Mouse (Mus musculus) olfactory bulb, adult 2 months (tissue): Measurements from ENCODE around the gene Zgpat. TPM values are rescaled to one million over a fixed set of nuclear protein-coding genes. Genes with fewer than 3 reads are reported as not detected.
A peak's percentile ranks its signal among the peaks of the same experiment; 100 is the strongest.

Experiments
- H3K27ac ChIP-seq: fragments of 200-500 bp; 2 replicates; pipeline ENCODE4 v1.5.1; 2012; ENCODE audit warnings: low read depth, low read length; ENCODE audit not compliant: insufficient read depth
- H3K4me1 ChIP-seq: fragments of 200-500 bp; 2 replicates; pipeline ENCODE4 v1.6.1; 2012; ENCODE audit warnings: low read length; ENCODE audit not compliant: control insufficient read depth, insufficient read depth
- H3K4me3 ChIP-seq: fragments of 200-500 bp; 2 replicates; pipeline ENCODE4 v1.5.1; 2012; ENCODE audit warnings: mild to moderate bottlenecking, low read depth, low read length, moderate library complexity; ENCODE audit not compliant: insufficient read depth
- CTCF ChIP-seq: fragments of 200-500 bp; IDR thresholded peaks from 2 replicates; pipeline ENCODE4 v1.5.1; 2012; ENCODE audit warnings: low read depth, mild to moderate bottlenecking, low read length, moderate library complexity; ENCODE audit not compliant: insufficient read depth
- POLR2A ChIP-seq: fragments of 200-500 bp; IDR thresholded peaks from 2 replicates; pipeline ENCODE4 v1.6.1; 2012; ENCODE audit warnings: mild to moderate bottlenecking, low read depth, low read length, moderate library complexity; ENCODE audit not compliant: insufficient read depth
- WGBS: fragments of 180-500 bp; shearing (Covaris S2); methylation state at CpG from one replicate; pipeline ENCODE4 v1.1.7; 2018; 5-methylcytosine and 5-hydroxymethylcytosine counted together
- polyA plus RNA-seq: library from polyadenylated mRNA; stranded (reverse); fragments of >200 nt; gene quantifications from 2 replicates; pipeline ENCODE4 v1.2.4, GENCODE M21; 2012; ENCODE audit warnings: low replicate concordance; ENCODE audit not compliant: missing spikeins, insufficient read depth, insufficient read length

Gene Zgpat
- polyA plus RNA-seq, 1 experiment = 445 TPM

DNA sequence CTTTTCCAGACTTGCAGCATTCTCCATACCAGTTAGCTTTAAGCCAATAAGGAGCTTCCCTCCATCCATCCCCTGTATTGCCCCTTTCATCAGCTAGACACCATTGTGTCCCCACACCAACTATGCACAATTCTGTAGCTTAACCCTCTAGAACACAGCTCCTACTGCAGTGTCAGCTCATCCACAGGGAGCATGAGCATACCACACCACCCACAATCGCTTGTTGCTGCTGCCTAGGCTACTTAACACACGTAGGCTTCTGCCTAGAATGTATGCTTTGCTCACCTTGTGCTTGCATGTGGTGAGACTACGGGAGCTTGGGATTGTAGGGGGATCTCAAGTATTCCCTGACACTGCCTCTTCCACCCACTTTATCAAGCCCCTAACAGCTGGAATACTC, 7.9 kb upstream of the Zgpat start:
- H3K27ac ChIP-seq = no peak overlapping the region
- WGBS = 71% methylated on average over 3 of the region's 3 CpGs
- no peaks in the 10 kb centered on the region for H3K4me1 ChIP-seq
- H3K4me3 ChIP-seq = no peak overlapping the region
- TF ChIP-seq POLR2A = no peak
- no peak for TF ChIP-seq CTCF

GRCm38 (mm10) chr2:181363946-181364345, 782 bp upstream of the Zgpat start:
- Histone ChIP-seq H3K27ac (no peak overlapping the region), H3K4me3 (no peak overlapping the region), H3K4me1 (peaks cover 3% of the 10 kb centered on the region; the same call in 1 of the 2 replicates)
- TF ChIP-seq CTCF = no peak
- TF ChIP-seq POLR2A = no peak
- WGBS = 84% methylated on average over 3 of the region's 3 CpGs

GRCm38 (mm10) chr2:181364487-181364859, 255 bp upstream of the Zgpat start:
- H3K27ac ChIP-seq = no peak overlapping the region
- WGBS = 4% methylated on average over 14 of the region's 14 CpGs
- H3K4me3 ChIP-seq = peak overlapping the region; percentile 74
- H3K4me1 ChIP-seq = peaks cover 3% of the 10 kb centered on the region; the same call in 1 of the 2 replicates
- TF ChIP-seq POLR2A (no peak), CTCF (no peak)

- peak; percentile 6; the same call in 1 of the 2 replicates for TF ChIP-seq CTCF
- TF ChIP-seq POLR2A = no peak; the same call in 1 of the 2 replicates
- H3K27ac ChIP-seq = peak overlapping the region; percentile 80
- peaks cover 3% of the 10 kb centered on the region; the same call in 1 of the 2 replicates for H3K4me1 ChIP-seq
- WGBS = 0% methylated on average over 20 of the region's 20 CpGs
- peak overlapping the region; percentile 74 for H3K4me3 ChIP-seq
These were observed 937 bp downstream of the Zgpat start for GRCm38 (mm10) chr2:181365655-181366075.

- Histone ChIP-seq H3K4me1 (no peaks in the 10 kb centered on the region), H3K4me3 (no peak overlapping the region), H3K27ac (no peak overlapping the region)
- 95% methylated on average over 5 of the region's 5 CpGs for WGBS
- TF ChIP-seq POLR2A = no peak
- no peak for TF ChIP-seq CTCF
These were observed 5.3 kb downstream of the Zgpat start for GRCm38 (mm10) chr2:181370001-181370400.

DNA sequence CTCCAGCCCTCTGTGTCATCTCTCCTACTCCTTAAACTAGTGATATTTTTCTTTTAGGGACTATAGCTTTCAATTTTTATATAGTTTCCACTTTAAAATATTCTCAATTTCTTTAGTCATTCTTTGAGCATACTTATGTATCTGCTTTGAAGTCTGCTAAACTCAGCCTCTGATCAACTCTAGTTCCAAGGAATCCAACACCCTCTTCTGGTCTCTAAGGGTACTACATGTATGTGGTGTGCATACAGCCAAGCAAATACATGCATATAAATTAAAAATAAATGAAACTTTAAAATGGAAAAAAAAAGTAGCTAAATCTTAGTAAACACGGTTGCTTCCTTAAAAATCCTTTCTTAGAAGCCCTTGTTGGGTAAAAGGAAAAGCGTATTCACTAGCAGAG, 11.1 kb downstream of the Zgpat start:
- no peak for TF ChIP-seq POLR2A
- no peak for TF ChIP-seq CTCF
- Histone ChIP-seq H3K4me1 (no peaks in the 10 kb centered on the region), H3K27ac (no peak overlapping the region), H3K4me3 (no peak overlapping the region)
- 93% methylated on average over 2 of the region's 2 CpGs for WGBS

- Histone ChIP-seq H3K27ac (no peak overlapping the region), H3K4me1 (no peaks in the 10 kb centered on the region), H3K4me3 (no peak overlapping the region)
- no peak for TF ChIP-seq CTCF
- no peak for TF ChIP-seq POLR2A
- 79% methylated on average over 2 of the region's 2 CpGs for WGBS
These were observed 12.5 kb downstream of the Zgpat start for GRCm38 (mm10) chr2:181377230-181377629.

- H3K4me3 ChIP-seq = no peak overlapping the region
- no peak overlapping the region for H3K27ac ChIP-seq
- H3K4me1 ChIP-seq = no peaks in the 10 kb centered on the region
- TF ChIP-seq CTCF = no peak
- no peak for TF ChIP-seq POLR2A
- whole genome bisulfite sequencing = 70% methylated on average over 5 of the region's 5 CpGs
These were observed 14.0 kb downstream of the Zgpat start for GRCm38 (mm10) chr2:181378701-181379100.

- WGBS = 90% methylated on average over 12 of the region's 12 CpGs
- no peak for TF ChIP-seq CTCF
- no peak for TF ChIP-seq POLR2A
- Histone ChIP-seq H3K27ac (no peak within 1 kb of the TSS), H3K4me1 (0 out of 2 replicates have a peak, but pooled peaks cover 2% of the 10 kb centered on the region), H3K4me3 (no peak within 1 kb of the TSS)
These were observed 15.1 kb downstream of the Zgpat start, which contains the start of gene Lime1 for GRCm38 (mm10) chr2:181379778-181380177. Gene Lime1 (plus strand): TSS chr2:181380078.

GRCm38 (mm10) chr2:181380251-181380650, 15.5 kb downstream of the Zgpat start:
- Histone ChIP-seq H3K4me3 (no peak overlapping the region), H3K27ac (no peak overlapping the region), H3K4me1 (peaks cover 5% of the 10 kb centered on the region; the same call in 1 of the 2 replicates)
- WGBS = 86% methylated on average over 5 of the region's 5 CpGs
- TF ChIP-seq CTCF = no peak
